Mouse (Mus musculus): Measurements from ENCODE around the gene Tnpo3. TPM values are rescaled to one million over a fixed set of nuclear protein-coding genes. Genes with fewer than 3 reads are reported as not detected.

Gene Tnpo3
- polyA plus RNA-seq (2012; rRNA removed; ENCODE audit: low replicate concordance): 10.2 and 36.5 TPM in 2 replicates

GRCm38 (mm10) chr6:29609111-29610019, at the start of gene Tnpo3:
Gene Tnpo3, minus strand, starts transcription at chr6:29609887.

GRCm38 (mm10) chr6:29526281-29527251, 83.1 kb downstream of the Tnpo3 start, which contains the start of gene Irf5:
Gene Irf5, plus strand, starts transcription at chr6:29526625.

GRCm38 (mm10) chr6:29507447-29508309, 102.0 kb downstream of the Tnpo3 start, which contains the start of gene Kcp:
Gene Kcp, minus strand, starts transcription at chr6:29507952.

Other genes with a start within 250 kb of the Tnpo3 start
- not detected in 2 replicates for gene Opn1sw, start 221.4 kb downstream of the Tnpo3 start, polyA plus RNA-seq (2012; rRNA removed; ENCODE audit: low replicate concordance)
- gene Ccdc136, start 213.6 kb downstream of the Tnpo3 start, polyA plus RNA-seq (2012; rRNA removed; ENCODE audit: low replicate concordance): 1.00 and 2.3 TPM in 2 replicates
- gene Flnc, start 176.6 kb downstream of the Tnpo3 start, polyA plus RNA-seq (2012; rRNA removed; ENCODE audit: low replicate concordance): 4.8 and 9.1 TPM in 2 replicates
- 203 and 282 TPM in 2 replicates for gene Atp6v1f, start 142.2 kb downstream of the Tnpo3 start, polyA plus RNA-seq (2012; rRNA removed; ENCODE audit: low replicate concordance)
- not detected in 2 replicates for gene Atp6v1fnb, start 138.4 kb downstream of the Tnpo3 start, polyA plus RNA-seq (2012; rRNA removed; ENCODE audit: low replicate concordance)
- gene Kcp, start 101.9 kb downstream of the Tnpo3 start, polyA plus RNA-seq (2012; rRNA removed; ENCODE audit: low replicate concordance): 5.0 and 7.2 TPM in 2 replicates
- 11.5 and 15.4 TPM in 2 replicates for gene Irf5, start 83.3 kb downstream of the Tnpo3 start, polyA plus RNA-seq (2012; rRNA removed; ENCODE audit: low replicate concordance)
- 1.2 and 2.9 TPM in 2 replicates for gene Tspan33, start 84.3 kb upstream of the Tnpo3 start, polyA plus RNA-seq (2012; rRNA removed; ENCODE audit: low replicate concordance)
- 7.1 and 13.2 TPM in 2 replicates for gene Smo, start 125.6 kb upstream of the Tnpo3 start, polyA plus RNA-seq (2012; rRNA removed; ENCODE audit: low replicate concordance)
- gene Ahcyl2, start 158.1 kb upstream of the Tnpo3 start, polyA plus RNA-seq (2012; rRNA removed; ENCODE audit: low replicate concordance): 40.2 and 68.7 TPM in 2 replicates

All from duodenum, adult 2 months (tissue).